Mouse (Mus musculus) midbrain, postnatal 0 days (tissue): Measurements from ENCODE around the gene Alyref. TPM values are rescaled to one million over a fixed set of nuclear protein-coding genes. Genes with fewer than 3 reads are reported as not detected.

ENCODE experiments used
- ATAC-seq: fragments of 200-750 bp; cut with Nextera tagmentation; 2 replicates; pipeline ENCODE4 v1.8.0; 2017; ENCODE audit warnings: moderate number of reproducible peaks, mild to moderate bottlenecking, moderate TSS enrichment, moderate library complexity; ENCODE audit not compliant: low FRiP score
- DNase-seq: peaks from one replicate; pipeline ENCODE4 v3.0.0-alpha.2; 2015; ENCODE audit warnings: low spot score
- H3K27ac ChIP-seq: fragments of 300-500 bp; sonication (generic); 2 replicates; pipeline ENCODE4 v1.5.1; 2014; ENCODE audit warnings: low read depth, mild to moderate bottlenecking, low read length, mixed read lengths
- H3K27me3 ChIP-seq: fragments of 300-500 bp; sonication (generic); 2 replicates; pipeline ENCODE4 v1.6.1; 2014; ENCODE audit warnings: low read length, control low read depth, mixed read lengths; ENCODE audit not compliant: insufficient read depth
- H3K36me3 ChIP-seq: fragments of 300-500 bp; sonication (generic); 2 replicates; pipeline ENCODE4 v1.6.1; 2014; ENCODE audit warnings: low read length, control low read depth, mixed read lengths; ENCODE audit not compliant: insufficient read depth
- H3K4me1 ChIP-seq: fragments of 300-500 bp; sonication (generic); 2 replicates; pipeline ENCODE4 v1.6.1; 2014; ENCODE audit warnings: mild to moderate bottlenecking, control low read depth, antibody characterized with exemption, low read length, mixed read lengths; ENCODE audit not compliant: insufficient read depth
- H3K4me2 ChIP-seq: fragments of 300-500 bp; sonication (generic); 2 replicates; pipeline ENCODE4 v1.6.1; 2014; ENCODE audit warnings: low read depth, mild to moderate bottlenecking, low read length, mixed read lengths; ENCODE audit not compliant: poor library complexity, severe bottlenecking
- H3K4me3 ChIP-seq: fragments of 300-500 bp; sonication (generic); 2 replicates; pipeline ENCODE4 v1.5.1; 2014; ENCODE audit warnings: low read depth, mild to moderate bottlenecking, low read length, moderate library complexity
- H3K9ac ChIP-seq: fragments of 300-500 bp; sonication (generic); replicated peaks from 2 replicates; pipeline ENCODE4 v1.6.1; 2014; ENCODE audit warnings: mild to moderate bottlenecking, low read length, moderate library complexity, mixed read lengths; ENCODE audit not compliant: poor library complexity, severe bottlenecking
- H3K9me3 ChIP-seq: fragments of 300-500 bp; sonication (generic); 2 replicates; pipeline ENCODE4 v1.6.1; 2016; ENCODE audit warnings: low read length, control low read depth
- CTCF ChIP-seq: IDR thresholded peaks from 2 replicates; pipeline ENCODE4 v1.5.1; 2016; ENCODE audit warnings: antibody characterized with exemption, mild to moderate bottlenecking
- WGBS: fragments of 180-500 bp; shearing (Covaris S2); extraction: QIAGEN DNeasy Blood & Tissue Kit; methylation state at CpG from one replicate; pipeline ENCODE4 v1.1.7; 2014; 5-methylcytosine and 5-hydroxymethylcytosine counted together
- polyA plus RNA-seq: library from polyadenylated mRNA; unstranded; fragments of >200 nt; fragmentation: Nextera tagmentation; extraction: Ambion mirVana; gene quantifications from 2 replicates; pipeline ENCODE4 v1.2.1, GENCODE M21; 2015
- total RNA-seq: library from RNA; depleted of rRNA; stranded (reverse); fragments of >200 nt; gene quantifications from 2 replicates; pipeline ENCODE4 v1.2.3, GENCODE M21; 2014

Alyref gene
- total and polyA plus RNA-seq, 2 experiments from 2014 or later = 86.9 to 145 TPM

DNA sequence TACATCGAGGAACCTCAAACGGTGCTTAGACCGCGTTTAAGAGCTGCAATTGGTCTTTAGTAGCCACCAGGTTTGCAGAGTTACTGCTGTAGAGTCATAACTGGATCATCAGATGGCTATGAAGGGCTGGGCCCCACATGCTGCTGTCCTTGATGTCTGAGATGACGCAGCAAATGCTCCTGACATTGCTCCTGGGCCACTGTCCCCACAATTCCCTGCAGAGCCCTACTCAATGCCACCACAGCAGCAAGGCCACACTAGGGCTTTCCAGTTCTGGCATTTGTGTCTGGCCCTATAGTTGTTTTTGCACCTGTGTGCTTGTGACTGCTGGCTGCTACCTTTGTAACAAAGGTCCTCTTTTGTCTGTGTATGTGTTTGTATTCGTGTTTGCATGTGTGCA lies 24.6 kb upstream of the Alyref start:
- WGBS = 92% methylated on average over 6 of the region's 6 CpGs

DNA sequence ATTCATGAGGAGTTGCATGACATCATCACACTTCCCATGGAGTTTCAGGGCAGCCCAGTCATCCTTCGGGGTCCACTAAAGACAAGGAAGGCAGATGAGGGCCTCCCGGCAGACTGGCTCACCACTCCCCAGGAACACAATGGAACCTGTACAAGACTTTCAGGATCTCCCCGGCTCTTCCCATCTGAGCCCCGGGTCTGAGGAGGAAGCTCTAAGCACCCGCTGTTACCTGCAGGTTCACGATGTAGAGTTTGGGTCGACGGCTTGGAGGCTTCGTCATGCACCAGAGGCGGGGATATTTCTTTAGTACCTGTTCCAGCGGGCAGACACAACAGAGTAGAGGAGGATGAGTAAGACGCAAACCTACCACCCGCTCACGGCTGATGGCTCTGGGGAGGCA lies 22.0 kb upstream of the Alyref start:
- Histone ChIP-seq H3K9ac (no peak overlapping the region), H3K36me3 (peaks cover 42% of the 10 kb centered on the region), H3K9me3 (no peaks in the 10 kb centered on the region), H3K4me3 (no peak overlapping the region), H3K4me2 (no peak overlapping the region), H3K4me1 (peaks cover 9% of the 10 kb centered on the region; the same call in 1 of the 2 replicates), H3K27ac (no peak overlapping the region), H3K27me3 (no peaks in the 10 kb centered on the region)
- DNase-seq (no peak), ATAC-seq (no peak)
- no peak for TF ChIP-seq CTCF
- WGBS = 92% methylated on average over 14 of the region's 14 CpGs

More for the DNA sequence above, 24.6 kb upstream of the Alyref start:
- Histone ChIP-seq H3K4me1 (0 out of 2 replicates have a peak, but pooled peaks cover 3% of the 10 kb centered on the region), H3K9me3 (no peaks in the 10 kb centered on the region), H3K4me3 (no peak overlapping the region), H3K27me3 (no peaks in the 10 kb centered on the region), H3K4me2 (no peak overlapping the region), H3K9ac (no peak overlapping the region), H3K36me3 (peaks cover 49% of the 10 kb centered on the region), H3K27ac (no peak overlapping the region)
- no peak for DNase-seq
- ATAC-seq = no peak
- no peak for TF ChIP-seq CTCF

DNA sequence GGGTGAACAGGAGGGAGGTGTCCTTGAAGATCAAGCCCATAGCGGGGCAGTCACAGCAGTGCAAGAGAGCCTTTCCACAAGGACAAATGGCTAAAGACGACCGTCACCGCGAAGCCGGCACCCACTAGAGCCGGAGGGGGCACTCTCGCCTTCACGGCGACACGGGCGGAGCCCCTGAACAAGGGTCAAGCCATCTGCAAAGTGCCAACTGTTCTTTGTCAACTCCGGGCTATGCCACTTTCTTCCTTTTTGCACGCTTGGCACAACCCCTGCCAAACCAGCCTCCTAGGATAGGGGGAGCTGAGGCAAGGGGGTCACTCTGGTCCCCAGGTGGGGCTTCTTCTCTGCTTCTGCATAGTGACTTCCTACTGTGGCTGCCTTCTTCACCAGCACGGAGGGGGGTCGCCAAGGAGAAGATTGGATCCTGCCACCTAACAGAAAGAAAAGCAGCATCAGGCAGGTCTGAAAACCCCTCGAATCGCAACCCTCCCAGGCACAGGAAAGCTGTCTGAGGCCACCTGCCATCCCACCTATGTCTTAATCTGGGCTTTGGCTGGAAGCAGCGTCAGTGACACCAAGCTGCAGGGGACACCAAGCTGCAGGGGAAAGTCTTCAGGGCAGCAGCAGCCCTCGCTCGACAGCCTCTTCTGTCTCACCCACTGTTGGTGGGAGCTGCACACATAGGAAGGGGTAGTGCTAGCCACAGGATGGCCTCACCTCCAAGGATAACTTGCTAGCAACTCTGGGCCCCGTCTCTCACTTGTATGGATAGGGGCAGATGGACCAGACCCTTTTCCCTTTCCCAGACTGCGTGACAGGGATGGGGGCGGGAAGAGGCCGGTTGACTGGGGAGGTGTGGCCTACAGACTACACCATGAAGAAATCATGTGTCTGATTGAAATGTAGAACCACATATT lies 20.7 kb upstream of the Alyref start:
- H3K27ac ChIP-seq = no peak overlapping the region
- H3K4me2 ChIP-seq = no peak overlapping the region
- H3K9ac ChIP-seq = no peak overlapping the region
- no peaks in the 10 kb centered on the region for H3K9me3 ChIP-seq
- no peak for TF ChIP-seq CTCF
- peaks cover 8% of the 10 kb centered on the region; the same call in 1 of the 2 replicates for H3K4me1 ChIP-seq
- DNase-seq = no peak
- 94% methylated on average over 25 of the region's 25 CpGs for WGBS
- H3K27me3 ChIP-seq = no peaks in the 10 kb centered on the region
- peaks cover 46% of the 10 kb centered on the region for H3K36me3 ChIP-seq
- ATAC-seq = no peak
- no peak overlapping the region for H3K4me3 ChIP-seq

DNA sequence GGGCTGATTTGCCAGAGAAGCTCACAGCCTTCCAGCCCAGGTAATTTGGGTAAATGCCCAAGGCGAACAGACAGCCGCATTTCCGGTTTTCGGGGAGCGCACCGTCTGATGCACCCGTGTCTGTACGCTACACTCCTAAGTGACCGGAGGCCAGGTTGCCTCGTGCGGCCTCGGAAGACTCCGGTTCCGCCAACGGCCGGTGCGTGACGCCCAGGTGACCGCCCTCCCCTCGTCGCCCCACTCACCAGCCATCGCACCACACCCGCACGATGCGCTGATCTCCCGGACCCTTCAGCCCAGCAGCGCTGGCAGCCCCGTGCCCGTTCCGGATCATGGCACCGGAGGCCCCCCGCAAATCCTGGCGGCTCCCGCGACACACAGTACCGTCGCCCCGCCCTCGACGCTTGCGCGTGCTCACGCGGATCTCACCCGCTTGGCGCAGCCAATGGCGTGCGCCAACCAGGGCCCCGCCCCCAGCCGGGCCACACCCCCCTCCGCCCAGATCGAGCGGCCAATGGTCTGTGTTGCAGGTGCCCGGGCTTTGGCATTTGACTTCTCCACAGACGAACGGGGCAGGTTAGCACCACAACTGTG lies 19.5 kb upstream of the Alyref start, which contains the start of gene Pcyt2:
Gene Pcyt2, minus strand, starts transcription at position 418 of the 594 bp plus-strand sequence.
- Histone ChIP-seq H3K4me1 (peaks cover 8% of the 10 kb centered on the region; the same call in 1 of the 2 replicates), H3K9me3 (no peaks in the 10 kb centered on the region), H3K4me2 (peak within 1 kb of the TSS; percentile 84), H3K4me3 (peak within 1 kb of the TSS; percentile 78), H3K9ac (peak within 1 kb of the TSS; percentile 81), H3K27me3 (no peaks in the 10 kb centered on the region), H3K36me3 (peaks cover 46% of the 10 kb centered on the region), H3K27ac (peak within 1 kb of the TSS; percentile 85)
- ATAC-seq = peak; percentile 92
- no peak for TF ChIP-seq CTCF
- WGBS = under 1% methylated on average over 56 of the region's 56 CpGs
- peak; percentile 95 for DNase-seq

DNA sequence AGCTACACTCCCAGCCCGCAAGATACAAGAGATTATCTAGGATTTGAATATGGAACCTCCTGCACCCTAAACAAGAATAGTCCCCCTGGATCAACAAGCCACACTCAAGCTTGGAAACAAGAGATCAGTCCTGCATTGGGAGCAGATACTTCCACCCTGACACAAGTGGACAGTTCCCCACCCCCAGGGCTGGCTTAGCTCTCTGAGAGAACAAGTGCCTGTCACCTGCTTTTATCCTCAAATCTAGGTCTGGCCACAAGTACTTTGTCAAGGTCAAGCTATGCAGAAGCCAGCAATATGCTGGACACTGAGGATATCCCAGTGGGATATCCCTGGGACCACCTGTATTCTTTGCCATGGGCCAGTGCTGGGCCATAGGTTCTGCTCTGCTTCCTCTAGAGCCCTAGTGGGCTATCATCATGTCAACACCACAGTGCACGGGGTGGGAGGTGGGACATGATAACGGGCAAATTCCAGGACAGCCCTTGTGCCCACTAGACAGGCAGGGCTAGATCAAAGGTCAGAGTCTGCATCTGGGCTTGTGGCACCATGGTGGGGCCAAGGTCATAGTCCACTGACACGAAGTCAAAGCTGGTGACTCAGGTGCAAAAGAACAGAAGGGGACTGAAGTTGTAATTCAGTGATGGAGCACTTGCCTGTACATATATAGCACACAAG lies 18.6 kb upstream of the Alyref start:
- 48% methylated on average over 4 of the region's 4 CpGs for WGBS
- peak overlapping the region; percentile 81 for H3K9ac ChIP-seq
- H3K9me3 ChIP-seq = no peaks in the 10 kb centered on the region
- H3K4me2 ChIP-seq = peak overlapping the region; percentile 84
- peaks cover 49% of the 10 kb centered on the region for H3K36me3 ChIP-seq
- DNase-seq = no peak
- peaks cover 8% of the 10 kb centered on the region; the same call in 1 of the 2 replicates for H3K4me1 ChIP-seq
- no peaks in the 10 kb centered on the region for H3K27me3 ChIP-seq
- no peak for TF ChIP-seq CTCF
- no peak for ATAC-seq
- peak overlapping the region; percentile 78 for H3K4me3 ChIP-seq
- H3K27ac ChIP-seq = peak overlapping the region; percentile 85
